Mouse (Mus musculus) E14TG2a.4 (cell line): ENCODE results near the gene Btbd3.
A peak's percentile ranks its signal among the peaks of the same experiment; 100 is the strongest.

ENCODE experiments used
- H3K27me3 ChIP-seq: 2 replicates; pipeline ENCODE4 v1.6.1; 2014; ENCODE audit warnings: low read length, control low read depth; ENCODE audit not compliant: insufficient read depth
- H3K36me3 ChIP-seq: 2 replicates; pipeline ENCODE4 v1.6.1; 2014; ENCODE audit warnings: low read length, control low read depth; ENCODE audit not compliant: insufficient read depth
- H3K4me1 ChIP-seq: replicated peaks from 2 replicates; pipeline ENCODE4 v1.6.1; 2014; ENCODE audit warnings: low read depth, low read length, control low read depth
- H3K4me3 ChIP-seq: replicated peaks from 2 replicates; pipeline ENCODE4 v1.5.1; 2014; ENCODE audit warnings: mild to moderate bottlenecking, low read length
- H3K9me3 ChIP-seq: 2 replicates; pipeline ENCODE4 v1.6.1; 2014; ENCODE audit warnings: low read length, control low read depth
- CTCF ChIP-seq: conservative IDR thresholded peaks from 2 replicates; pipeline ENCODE4 v1.5.1; 2014; ENCODE audit warnings: low read length
- NANOG ChIP-seq: IDR thresholded peaks from 2 replicates; pipeline ENCODE4 v1.6.1; 2014; ENCODE audit warnings: borderline replicate concordance, low read length, mixed read lengths
- POU5F1 ChIP-seq: IDR thresholded peaks from 2 replicates; pipeline ENCODE4 v1.6.1; 2014; ENCODE audit warnings: low read length, borderline replicate concordance

The Btbd3 gene

GRCm38 (mm10) chr2:138283372-138283771, 27.0 kb downstream of the Btbd3 start:
- no peak for TF ChIP-seq POU5F1
- TF ChIP-seq NANOG, result no peak
- no peak for TF ChIP-seq CTCF

GRCm38 (mm10) chr2:138283856-138284255, 27.5 kb downstream of the Btbd3 start:
- Histone ChIP-seq H3K4me3 (0 out of 2 replicates have a peak overlapping the region, but pooled peaks have one; percentile 4), H3K9me3 (no peaks in the 10 kb centered on the region), H3K27me3 (no peaks in the 10 kb centered on the region), H3K4me1 (peaks cover 44% of the 10 kb centered on the region), H3K36me3 (peaks cover 44% of the 10 kb centered on the region)
- no peak for TF ChIP-seq NANOG
- TF ChIP-seq POU5F1, result no peak
- TF ChIP-seq CTCF, result no peak

More at GRCm38 (mm10) chr2:138283372-138283771, 27.0 kb downstream of the Btbd3 start:
- Histone ChIP-seq H3K4me3 (0 out of 2 replicates have a peak overlapping the region, but pooled peaks have one; percentile 4), H3K4me1 (peaks cover 48% of the 10 kb centered on the region), H3K36me3 (peaks cover 44% of the 10 kb centered on the region), H3K9me3 (no peaks in the 10 kb centered on the region), H3K27me3 (no peaks in the 10 kb centered on the region)

- no peak overlapping the region for H3K4me3 ChIP-seq
- H3K9me3 ChIP-seq, result no peaks in the 10 kb centered on the region
- H3K36me3 ChIP-seq, result peaks cover 39% of the 10 kb centered on the region
- no peaks in the 10 kb centered on the region for H3K27me3 ChIP-seq
- peaks cover 24% of the 10 kb centered on the region for H3K4me1 ChIP-seq
- TF ChIP-seq CTCF, result no peak
- TF ChIP-seq NANOG, result no peak
- TF ChIP-seq POU5F1, result no peak
Measured at GRCm38 (mm10) chr2:138285811-138286210, 29.4 kb downstream of the Btbd3 start.

- TF ChIP-seq CTCF, result no peak
- Histone ChIP-seq H3K4me1 (peaks cover 5% of the 10 kb centered on the region; the same call in 1 of the 2 replicates), H3K4me3 (no peak overlapping the region), H3K9me3 (no peaks in the 10 kb centered on the region), H3K36me3 (peaks cover 13% of the 10 kb centered on the region), H3K27me3 (no peaks in the 10 kb centered on the region)
Measured at GRCm38 (mm10) chr2:138290154-138290553, 33.8 kb downstream of the Btbd3 start.

GRCm38 (mm10) chr2:138294286-138294685, 37.9 kb downstream of the Btbd3 start:
- TF ChIP-seq NANOG (no peak), POU5F1 (no peak), CTCF (no peak)
- H3K27me3 ChIP-seq, result no peaks in the 10 kb centered on the region
- H3K36me3 ChIP-seq, result no peaks in the 10 kb centered on the region
- peaks cover 24% of the 10 kb centered on the region for H3K9me3 ChIP-seq
- H3K4me3 ChIP-seq, result no peak overlapping the region
- no peaks in the 10 kb centered on the region for H3K4me1 ChIP-seq

- H3K9me3 ChIP-seq, result peaks cover 21% of the 10 kb centered on the region
- no peaks in the 10 kb centered on the region for H3K4me1 ChIP-seq
- no peaks in the 10 kb centered on the region for H3K27me3 ChIP-seq
- TF ChIP-seq CTCF, result no peak
- no peak for TF ChIP-seq NANOG
- no peak for TF ChIP-seq POU5F1
- no peak overlapping the region for H3K4me3 ChIP-seq
- no peaks in the 10 kb centered on the region for H3K36me3 ChIP-seq
Measured at GRCm38 (mm10) chr2:138306236-138306635, 49.9 kb downstream of the Btbd3 start.

- H3K36me3 ChIP-seq, result no peaks in the 10 kb centered on the region
- TF ChIP-seq POU5F1 (no peak), CTCF (no peak), NANOG (no peak)
- no peaks in the 10 kb centered on the region for H3K9me3 ChIP-seq
- H3K27me3 ChIP-seq, result no peaks in the 10 kb centered on the region
- no peaks in the 10 kb centered on the region for H3K4me1 ChIP-seq
- no peak overlapping the region for H3K4me3 ChIP-seq
Measured at GRCm38 (mm10) chr2:138315644-138316043, 59.3 kb downstream of the Btbd3 start.

- no peaks in the 10 kb centered on the region for H3K27me3 ChIP-seq
- H3K4me3 ChIP-seq, result no peak overlapping the region
- no peaks in the 10 kb centered on the region for H3K4me1 ChIP-seq
- no peaks in the 10 kb centered on the region for H3K36me3 ChIP-seq
- no peaks in the 10 kb centered on the region for H3K9me3 ChIP-seq
- TF ChIP-seq NANOG (no peak), CTCF (no peak), POU5F1 (no peak)
Measured at GRCm38 (mm10) chr2:138320408-138320807, 64.0 kb downstream of the Btbd3 start.

GRCm38 (mm10) chr2:138321041-138321481, 64.7 kb downstream of the Btbd3 start:
- peaks cover under 1% of the 10 kb centered on the region; the same call in 1 of the 2 replicates for H3K4me1 ChIP-seq
- TF ChIP-seq CTCF, result no peak
- no peak for TF ChIP-seq POU5F1
- no peak for TF ChIP-seq NANOG
- H3K27me3 ChIP-seq, result no peaks in the 10 kb centered on the region
- no peaks in the 10 kb centered on the region for H3K9me3 ChIP-seq
- H3K36me3 ChIP-seq, result no peaks in the 10 kb centered on the region
- no peak overlapping the region for H3K4me3 ChIP-seq
